Mouse (Mus musculus) thymus, postnatal 25 days (tissue): Measurements from ENCODE around the gene Atp13a4.
A peak's percentile ranks its signal among the peaks of the same experiment; 100 is the strongest.

Source experiments
- DNase-seq: peaks from one replicate; pipeline ENCODE4 v3.0.0; 2022

Gene Atp13a4

GRCm38 (mm10) chr16:29459331-29459730 lies 85.3 kb downstream of the Atp13a4 start:
- no peak for DNase-seq

DNA sequence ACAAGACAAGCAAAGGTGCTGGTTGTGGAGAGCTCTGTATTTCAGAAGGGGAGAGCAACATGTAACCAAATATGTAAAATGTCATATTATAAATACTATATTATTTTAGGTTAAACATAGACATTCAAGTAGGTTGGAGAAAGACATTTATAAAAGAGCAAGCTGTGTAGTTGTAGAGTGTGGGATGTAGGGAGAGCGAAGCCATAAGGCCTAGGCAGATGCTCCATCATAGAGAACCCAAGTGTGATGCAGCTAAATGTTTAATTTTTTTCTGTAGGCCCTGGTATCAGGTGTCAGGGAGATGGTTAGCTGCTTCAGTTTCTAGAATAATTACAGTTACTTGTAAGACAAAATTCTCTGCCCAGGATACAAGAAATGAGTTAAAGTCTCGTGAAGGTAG lies 87.8 kb downstream of the Atp13a4 start:
- no peak for DNase-seq

DNA sequence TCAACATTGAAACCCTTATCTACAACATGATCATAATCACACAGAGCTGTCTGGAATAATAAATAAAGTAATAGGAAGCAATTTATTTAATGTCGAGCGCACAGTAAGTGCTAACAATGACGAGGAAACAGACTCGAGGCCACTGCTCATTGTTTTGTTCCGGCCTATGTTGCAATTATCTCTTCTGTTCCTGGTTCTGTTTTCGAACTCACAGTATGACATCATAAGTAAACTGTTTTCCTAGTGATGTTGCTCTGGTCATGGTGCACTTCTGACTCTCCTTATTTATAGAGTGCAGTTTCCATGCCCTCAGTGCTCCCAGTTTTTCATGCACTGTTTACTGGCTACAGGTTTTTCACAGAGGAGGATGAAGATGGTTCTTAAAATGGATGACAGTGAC lies 91.4 kb downstream of the Atp13a4 start:
- no peak for DNase-seq

DNA sequence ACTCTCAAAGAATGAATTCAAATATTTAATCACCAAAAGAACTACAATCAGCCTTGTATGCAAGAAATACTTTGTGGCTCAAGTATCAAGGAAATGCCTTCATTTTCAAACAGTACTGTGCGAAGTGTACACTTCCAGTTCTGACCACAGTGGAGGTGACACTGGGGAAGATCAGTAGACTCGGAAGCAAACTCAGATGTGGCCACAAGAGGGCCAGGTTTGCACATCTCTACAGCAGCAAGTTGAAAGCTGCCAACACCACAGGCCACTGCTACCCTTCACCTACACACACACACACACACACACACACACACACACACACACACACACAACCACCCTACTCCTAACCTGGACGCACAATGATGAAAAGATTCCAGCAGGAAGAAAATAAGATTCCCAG lies 93.0 kb downstream of the Atp13a4 start:
- peak; percentile 3 for DNase-seq

DNA sequence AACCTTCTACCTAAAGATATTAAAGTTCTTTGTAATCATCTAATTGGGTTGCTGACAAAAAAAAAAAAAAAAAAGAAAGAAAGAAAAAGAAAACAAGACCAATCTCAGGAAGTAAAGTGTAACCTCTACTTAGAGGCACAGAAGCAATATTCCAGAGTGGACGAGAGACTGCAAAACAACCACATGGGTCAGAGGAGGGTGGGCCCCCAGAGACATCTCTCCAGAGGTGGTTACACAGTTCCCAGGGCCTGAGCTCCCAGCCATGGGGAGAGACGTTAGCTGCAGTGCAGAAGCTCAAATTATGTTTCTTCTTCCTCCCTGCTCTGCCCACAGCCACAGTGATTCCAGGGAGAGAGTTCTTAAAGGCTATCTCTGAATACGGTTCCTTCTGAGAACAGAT lies 102.5 kb downstream of the Atp13a4 start:
- no peak for DNase-seq

DNA sequence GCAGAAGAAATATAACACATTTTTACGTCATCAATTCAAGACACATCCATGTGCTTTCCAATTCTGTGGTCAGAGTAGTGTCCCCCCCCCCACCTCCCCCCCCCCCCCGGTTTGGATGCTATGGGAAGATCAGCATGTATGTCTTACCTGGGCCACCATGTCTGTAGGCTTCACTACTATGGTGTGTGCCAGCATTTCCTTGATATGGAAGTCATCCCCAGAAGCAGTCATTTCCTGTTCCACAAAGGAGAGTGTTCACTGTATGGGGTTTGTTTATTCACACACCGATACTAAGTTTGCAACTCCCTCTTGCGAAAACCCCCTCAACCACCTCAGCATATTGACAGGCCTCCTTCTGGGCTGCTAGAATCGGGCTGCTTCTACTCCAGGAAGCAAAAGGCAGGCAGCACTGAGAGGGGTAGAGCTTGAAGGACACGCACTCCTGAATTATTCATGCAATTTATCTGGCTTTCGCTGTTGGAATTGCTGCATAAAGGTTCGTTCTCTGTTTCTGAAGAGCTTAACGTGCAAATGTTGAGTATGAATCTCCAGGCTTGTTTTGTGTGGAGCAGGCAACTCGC lies 103.2 kb downstream of the Atp13a4 start:
- no peak for DNase-seq

- no peak for DNase-seq
These were observed 106.6 kb downstream of the Atp13a4 start for GRCm38 (mm10) chr16:29438045-29438444.

- DNase-seq: no peak
These were observed 108.9 kb downstream of the Atp13a4 start for GRCm38 (mm10) chr16:29435746-29436145.

DNA sequence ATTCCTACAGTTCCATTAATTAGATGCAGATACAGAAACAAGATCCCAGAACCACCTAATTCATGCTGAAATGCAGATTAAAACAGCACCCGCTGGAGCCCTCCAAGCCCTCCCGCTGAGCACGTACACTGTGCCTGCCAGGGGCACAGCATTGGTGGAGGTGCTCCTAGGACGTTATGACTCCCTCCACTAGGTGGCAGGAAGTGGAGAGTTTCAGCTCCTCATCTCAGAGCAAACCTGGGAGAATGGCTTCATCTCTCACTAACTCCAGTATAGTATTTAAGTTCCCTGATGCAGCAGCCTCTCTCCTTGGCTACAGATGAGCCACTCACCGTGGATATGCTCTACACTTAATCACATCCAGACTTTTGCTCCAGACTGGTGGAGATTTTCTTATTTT lies 110.0 kb downstream of the Atp13a4 start:
- peak; percentile 15 for DNase-seq

DNA sequence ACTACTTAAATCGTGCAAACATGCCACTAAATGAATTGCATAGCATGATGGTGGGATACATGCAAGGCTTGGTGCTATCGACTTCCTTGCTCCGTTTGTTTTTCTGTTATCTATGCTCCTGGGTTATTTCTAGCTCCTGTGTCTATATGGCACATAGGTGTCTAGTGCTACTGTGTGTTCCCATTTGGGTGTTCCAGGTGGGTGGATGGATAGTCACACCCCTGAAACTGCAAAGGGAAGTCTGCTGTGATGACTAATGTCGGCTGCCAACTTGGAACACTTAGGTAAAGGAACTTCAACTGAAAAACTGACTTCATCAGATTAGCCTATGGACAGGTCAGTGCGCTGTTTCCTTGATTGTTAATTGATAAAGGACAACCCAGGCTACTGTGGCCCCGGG lies 129.8 kb downstream of the Atp13a4 start:
- DNase-seq: no peak

DNA sequence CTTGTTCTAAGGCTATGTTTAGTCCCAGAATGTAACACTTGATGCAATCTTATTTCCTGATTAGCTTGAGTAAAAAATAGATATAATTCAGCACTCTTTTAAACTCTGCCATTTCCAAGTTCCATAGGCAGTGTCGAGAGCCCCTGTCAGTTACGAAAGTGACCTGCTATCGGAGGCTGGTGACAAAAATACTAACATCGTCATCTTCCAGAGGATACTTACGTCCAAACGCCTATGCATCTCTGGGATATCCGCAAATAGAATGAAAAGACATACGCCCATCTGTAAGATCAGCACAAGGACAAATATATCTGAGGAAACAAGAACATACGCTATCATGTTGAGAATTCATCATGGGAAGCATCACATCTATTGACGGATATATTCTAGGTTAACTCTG lies 137.3 kb downstream of the Atp13a4 start:
- no peak for DNase-seq

DNA sequence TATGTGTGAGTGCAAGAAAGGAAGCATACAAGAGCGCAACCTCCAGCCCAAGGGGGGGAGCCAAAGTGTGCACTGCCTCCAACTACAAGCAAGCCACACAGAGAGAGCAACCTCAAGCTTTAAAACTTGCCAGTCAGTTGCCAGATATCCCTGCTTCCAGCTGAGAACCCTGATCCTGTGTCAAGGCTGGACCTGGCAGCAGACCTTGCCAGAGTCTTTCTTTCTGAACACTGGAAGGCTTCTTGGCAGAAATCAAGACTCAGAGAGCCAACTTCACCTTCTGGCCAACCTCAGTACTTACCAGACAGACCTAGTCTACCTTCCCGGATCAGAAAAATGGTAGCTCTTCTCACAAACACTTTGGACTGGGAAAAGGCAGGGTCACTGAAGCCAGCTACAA lies 145.6 kb downstream of the Atp13a4 start:
- no peak for DNase-seq

DNA sequence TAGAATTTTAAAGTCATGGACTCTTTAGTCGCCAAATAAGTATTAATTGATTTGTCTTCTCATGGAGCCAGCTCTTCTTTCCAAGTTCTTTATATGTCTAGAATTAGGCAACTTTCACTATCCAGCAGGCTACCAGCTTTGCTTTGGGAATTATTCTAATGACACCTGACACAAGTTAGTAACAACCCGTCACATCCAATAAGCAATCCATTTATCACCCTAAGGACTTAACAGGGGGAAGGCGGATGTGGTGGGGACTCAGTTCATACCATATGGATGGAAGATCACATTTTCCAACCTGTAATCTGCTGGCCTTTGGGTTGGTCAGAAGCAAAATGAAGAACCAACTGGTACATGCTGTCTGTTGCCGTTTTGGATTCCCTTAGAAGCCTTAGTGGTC lies 159.9 kb downstream of the Atp13a4 start:
- DNase-seq: no peak

DNA sequence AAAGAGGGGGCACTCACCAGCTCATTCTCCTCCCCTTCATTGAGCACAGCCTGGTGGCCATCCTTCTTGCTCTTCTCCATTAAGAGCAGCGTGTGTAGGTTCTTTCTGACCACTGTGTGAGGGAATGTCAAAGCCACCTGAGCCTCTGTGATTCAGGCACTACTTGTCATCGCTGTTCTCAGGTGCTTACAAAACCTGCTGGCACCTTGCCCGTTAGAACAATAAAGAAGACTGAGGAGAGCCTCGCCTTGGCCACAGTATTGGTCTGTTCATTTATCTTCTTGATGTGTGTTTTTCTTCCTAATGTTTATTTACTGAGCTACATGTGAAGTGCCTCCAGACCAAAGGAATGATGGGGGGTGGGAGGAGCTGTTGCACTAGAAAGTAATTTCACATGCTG lies 166.2 kb downstream of the Atp13a4 start, which contains the start of gene Atp13a5:
Atp13a5 (minus strand) TSS at position 275 of the 400 bp plus-strand sequence.
- DNase-seq: no peak

DNA sequence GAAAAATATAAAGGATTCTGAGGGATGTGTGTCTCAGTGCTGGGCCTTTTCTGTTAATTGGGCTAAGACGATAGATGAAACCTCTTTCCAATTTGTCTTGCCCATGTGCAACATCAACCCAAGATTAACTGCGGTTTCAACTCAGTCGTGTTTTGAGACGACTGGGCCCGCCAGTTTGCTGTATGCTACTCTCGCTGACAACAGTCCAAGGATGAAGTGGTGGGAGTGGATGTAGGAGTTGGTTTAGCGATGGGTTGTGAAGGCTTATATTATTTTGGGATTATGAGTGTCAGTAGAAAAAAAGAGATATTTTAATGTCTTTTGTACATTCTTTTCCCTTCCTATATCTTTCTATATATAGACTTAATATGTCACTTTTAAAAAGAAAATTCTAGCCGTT lies 170.0 kb downstream of the Atp13a4 start:
- no peak for DNase-seq
